Mouse (Mus musculus) hematopoietic multipotent progenitor cell, adult 10-12 weeks (in vitro differentiated cells): ENCODE results near the gene Igf2bp3. TPM values are rescaled to one million over a fixed set of nuclear protein-coding genes. Genes with fewer than 3 reads are reported as not detected.

Source experiments
- polyA plus RNA-seq: library from polyadenylated mRNA; stranded (reverse); fragments of >175 nt; gene quantifications from 2 replicates; pipeline ENCODE4 v1.2.3, GENCODE M21; 2012; ENCODE audit warnings: low replicate concordance

The Igf2bp3 gene
- 0.05 and 0.11 TPM in 2 replicates for polyA plus RNA-seq

GRCm38 (mm10) chr6:49214928-49215747, at the start of gene Igf2bp3:
TSS of gene Igf2bp3 (minus strand) at chr6:49214957.

GRCm38 (mm10) chr6:49263847-49264243, 49.1 kb upstream of the Igf2bp3 start, which contains the start of gene Tra2a:
TSS of gene Tra2a (minus strand) at chr6:49264033.

GRCm38 (mm10) chr6:49073304-49074116, 141.2 kb downstream of the Igf2bp3 start, which contains the start of gene Malsu1:
TSS of gene Malsu1 (plus strand) at chr6:49073795.

GRCm38 (mm10) chr6:49036275-49037267, 178.2 kb downstream of the Igf2bp3 start, which contains the start of gene Gpnmb:
TSS of gene Gpnmb (plus strand) at chr6:49036546.

Other genes starting within 250 kb of the Igf2bp3 start
- gene Doxl2, start 240.0 kb downstream of the Igf2bp3 start, polyA plus RNA-seq, result not detected in 2 replicates
- gene Svs1, start 228.1 kb downstream of the Igf2bp3 start, polyA plus RNA-seq, result not detected in 2 replicates
- not detected in 2 replicates for gene Gpnmb, start 178.4 kb downstream of the Igf2bp3 start, polyA plus RNA-seq
- gene Malsu1, start 141.2 kb downstream of the Igf2bp3 start, polyA plus RNA-seq, result 23.5 and 51.1 TPM in 2 replicates
- gene Tra2a, start 49.1 kb upstream of the Igf2bp3 start, polyA plus RNA-seq, result 13.3 and 18.9 TPM in 2 replicates
- gene Ccdc126, start 104.3 kb upstream of the Igf2bp3 start, polyA plus RNA-seq, result 1.2 and 1.3 TPM in 2 replicates
- 0.15 and 0.27 TPM in 2 replicates for gene Fam221a, start 152.8 kb upstream of the Igf2bp3 start, polyA plus RNA-seq
- gene Stk31, start 180.6 kb upstream of the Igf2bp3 start, polyA plus RNA-seq, result not detected in 2 replicates